Mouse (Mus musculus): Measurements from ENCODE around the gene Pwp2. TPM values are rescaled to one million over a fixed set of nuclear protein-coding genes. Genes with fewer than 3 reads are reported as not detected.

The Pwp2 gene
- polyA plus RNA-seq, 1 experiment from 2014 or later = 15.5 TPM

GRCm38 (mm10) chr10:78167333-78167732, 17.6 kb downstream of the Pwp2 start:
- peaks cover 23% of the 10 kb centered on the region; the same call in 1 of the 2 replicates for H3K36me3 ChIP-seq (ENCODE audit: control insufficient read depth, insufficient read depth, low read length)
- H3K4me2 ChIP-seq (ENCODE audit: low read depth, low read length) = no peak overlapping the region
- no peak overlapping the region for H3K27ac ChIP-seq (ENCODE audit: low read length)
- 91% methylated on average over 7 of the region's 7 CpGs for WGBS
- H3K4me1 ChIP-seq (ENCODE audit: control insufficient read depth, insufficient read depth, low read length) = peaks cover 7% of the 10 kb centered on the region
- ATAC-seq (ENCODE audit: insufficient read depth, low FRiP score) = no peak
- H3K9ac ChIP-seq (ENCODE audit: low read length) = no peak overlapping the region
- H3K9me3 ChIP-seq (replicated peaks; ENCODE audit: control insufficient read depth, low read length) = no peaks in the 10 kb centered on the region
- no peak overlapping the region for H3K4me3 ChIP-seq (replicated peaks; ENCODE audit: low read length)
- no peaks in the 10 kb centered on the region for H3K27me3 ChIP-seq (ENCODE audit: control insufficient read depth, insufficient read depth, low read length)

- Histone ChIP-seq H3K36me3 (ENCODE audit: control insufficient read depth, insufficient read depth, low read length) (peaks cover 12% of the 10 kb centered on the region; the same call in 1 of the 2 replicates), H3K27me3 (ENCODE audit: control insufficient read depth, insufficient read depth, low read length) (no peaks in the 10 kb centered on the region), H3K9ac (ENCODE audit: low read length) (no peak overlapping the region), H3K27ac (ENCODE audit: low read length) (no peak overlapping the region), H3K4me2 (ENCODE audit: low read depth, low read length) (no peak overlapping the region), H3K4me1 (ENCODE audit: control insufficient read depth, insufficient read depth, low read length) (peaks cover 7% of the 10 kb centered on the region), H3K9me3 (replicated peaks; ENCODE audit: control insufficient read depth, low read length) (no peaks in the 10 kb centered on the region), H3K4me3 (replicated peaks; ENCODE audit: low read length) (no peak overlapping the region)
- WGBS = 91% methylated on average over 21 of the region's 21 CpGs
- no peak for ATAC-seq (ENCODE audit: insufficient read depth, low FRiP score)
These were observed 19.5 kb downstream of the Pwp2 start for GRCm38 (mm10) chr10:78165256-78166005.

GRCm38 (mm10) chr10:78164786-78165185, 20.2 kb downstream of the Pwp2 start:
- Histone ChIP-seq H3K9ac (ENCODE audit: low read length) (no peak overlapping the region), H3K27me3 (ENCODE audit: control insufficient read depth, insufficient read depth, low read length) (no peaks in the 10 kb centered on the region), H3K4me3 (replicated peaks; ENCODE audit: low read length) (no peak overlapping the region), H3K4me2 (ENCODE audit: low read depth, low read length) (no peak overlapping the region), H3K9me3 (replicated peaks; ENCODE audit: control insufficient read depth, low read length) (no peaks in the 10 kb centered on the region), H3K27ac (ENCODE audit: low read length) (no peak overlapping the region), H3K4me1 (ENCODE audit: control insufficient read depth, insufficient read depth, low read length) (peaks cover 8% of the 10 kb centered on the region), H3K36me3 (ENCODE audit: control insufficient read depth, insufficient read depth, low read length) (peaks cover 12% of the 10 kb centered on the region; the same call in 1 of the 2 replicates)
- no peak for ATAC-seq (ENCODE audit: insufficient read depth, low FRiP score)
- WGBS = 89% methylated on average over 12 of the region's 12 CpGs

- ATAC-seq (ENCODE audit: insufficient read depth, low FRiP score) = no peak
- H3K27me3 ChIP-seq (ENCODE audit: control insufficient read depth, insufficient read depth, low read length) = no peaks in the 10 kb centered on the region
- H3K4me1 ChIP-seq (ENCODE audit: control insufficient read depth, insufficient read depth, low read length) = peaks cover 14% of the 10 kb centered on the region
- no peaks in the 10 kb centered on the region for H3K9me3 ChIP-seq (replicated peaks; ENCODE audit: control insufficient read depth, low read length)
- no peak overlapping the region for H3K4me3 ChIP-seq (replicated peaks; ENCODE audit: low read length)
- WGBS = 28% methylated on average over 4 of the region's 4 CpGs
- H3K4me2 ChIP-seq (ENCODE audit: low read depth, low read length) = no peak overlapping the region
- peaks cover 12% of the 10 kb centered on the region; the same call in 1 of the 2 replicates for H3K36me3 ChIP-seq (ENCODE audit: control insufficient read depth, insufficient read depth, low read length)
- no peak overlapping the region for H3K27ac ChIP-seq (ENCODE audit: low read length)
- no peak overlapping the region for H3K9ac ChIP-seq (ENCODE audit: low read length)
These were observed 21.0 kb downstream of the Pwp2 start for GRCm38 (mm10) chr10:78163923-78164322.

- Histone ChIP-seq H3K4me3 (replicated peaks; ENCODE audit: low read length) (no peak overlapping the region), H3K36me3 (ENCODE audit: control insufficient read depth, insufficient read depth, low read length) (peaks cover 12% of the 10 kb centered on the region; the same call in 1 of the 2 replicates), H3K4me1 (ENCODE audit: control insufficient read depth, insufficient read depth, low read length) (peaks cover 12% of the 10 kb centered on the region), H3K27ac (ENCODE audit: low read length) (peak overlapping the region; percentile 52; the same call in 1 of the 2 replicates), H3K27me3 (ENCODE audit: control insufficient read depth, insufficient read depth, low read length) (no peaks in the 10 kb centered on the region), H3K9ac (ENCODE audit: low read length) (no peak overlapping the region), H3K9me3 (replicated peaks; ENCODE audit: control insufficient read depth, low read length) (no peaks in the 10 kb centered on the region), H3K4me2 (ENCODE audit: low read depth, low read length) (no peak overlapping the region)
- no peak for ATAC-seq (ENCODE audit: insufficient read depth, low FRiP score)
- 92% methylated on average over 9 of the region's 9 CpGs for WGBS
These were observed 21.7 kb downstream of the Pwp2 start for GRCm38 (mm10) chr10:78163241-78163640.

- Histone ChIP-seq H3K27ac (ENCODE audit: low read length) (peak overlapping the region; percentile 52; the same call in 1 of the 2 replicates), H3K27me3 (ENCODE audit: control insufficient read depth, insufficient read depth, low read length) (no peaks in the 10 kb centered on the region), H3K4me1 (ENCODE audit: control insufficient read depth, insufficient read depth, low read length) (peaks cover 12% of the 10 kb centered on the region), H3K4me3 (replicated peaks; ENCODE audit: low read length) (no peak overlapping the region), H3K9me3 (replicated peaks; ENCODE audit: control insufficient read depth, low read length) (no peaks in the 10 kb centered on the region), H3K36me3 (ENCODE audit: control insufficient read depth, insufficient read depth, low read length) (peaks cover 12% of the 10 kb centered on the region; the same call in 1 of the 2 replicates), H3K9ac (ENCODE audit: low read length) (no peak overlapping the region), H3K4me2 (ENCODE audit: low read depth, low read length) (no peak overlapping the region)
- no peak for ATAC-seq (ENCODE audit: insufficient read depth, low FRiP score)
- 85% methylated on average over 12 of the region's 12 CpGs for WGBS
These were observed 22.3 kb downstream of the Pwp2 start for GRCm38 (mm10) chr10:78162646-78163045.

GRCm38 (mm10) chr10:78161096-78161495, 23.9 kb downstream of the Pwp2 start:
- Histone ChIP-seq H3K9me3 (replicated peaks; ENCODE audit: control insufficient read depth, low read length) (no peaks in the 10 kb centered on the region), H3K9ac (ENCODE audit: low read length) (no peak overlapping the region), H3K4me3 (replicated peaks; ENCODE audit: low read length) (no peak overlapping the region), H3K36me3 (ENCODE audit: control insufficient read depth, insufficient read depth, low read length) (peaks cover 12% of the 10 kb centered on the region; the same call in 1 of the 2 replicates), H3K27ac (ENCODE audit: low read length) (no peak overlapping the region), H3K4me2 (ENCODE audit: low read depth, low read length) (no peak overlapping the region), H3K27me3 (ENCODE audit: control insufficient read depth, insufficient read depth, low read length) (no peaks in the 10 kb centered on the region), H3K4me1 (ENCODE audit: control insufficient read depth, insufficient read depth, low read length) (peaks cover 12% of the 10 kb centered on the region)
- ATAC-seq (ENCODE audit: insufficient read depth, low FRiP score) = no peak
- 81% methylated on average over 8 of the region's 8 CpGs for WGBS

- Histone ChIP-seq H3K4me1 (ENCODE audit: control insufficient read depth, insufficient read depth, low read length) (peaks cover 12% of the 10 kb centered on the region), H3K9ac (ENCODE audit: low read length) (no peak overlapping the region), H3K4me2 (ENCODE audit: low read depth, low read length) (no peak overlapping the region), H3K9me3 (replicated peaks; ENCODE audit: control insufficient read depth, low read length) (no peaks in the 10 kb centered on the region), H3K36me3 (ENCODE audit: control insufficient read depth, insufficient read depth, low read length) (peaks cover 12% of the 10 kb centered on the region; the same call in 1 of the 2 replicates), H3K27me3 (ENCODE audit: control insufficient read depth, insufficient read depth, low read length) (no peaks in the 10 kb centered on the region), H3K27ac (ENCODE audit: low read length) (peak overlapping the region; percentile 23; the same call in 1 of the 2 replicates), H3K4me3 (replicated peaks; ENCODE audit: low read length) (no peak overlapping the region)
- WGBS = 79% methylated on average over 16 of the region's 16 CpGs
- ATAC-seq (ENCODE audit: insufficient read depth, low FRiP score) = no peak
These were observed 24.4 kb downstream of the Pwp2 start for GRCm38 (mm10) chr10:78160369-78161095.

- WGBS = 3% methylated on average over 7 of the region's 7 CpGs
- Histone ChIP-seq H3K27ac (ENCODE audit: low read length) (peak overlapping the region; percentile 47), H3K9ac (ENCODE audit: low read length) (peak overlapping the region; percentile 30), H3K4me2 (ENCODE audit: low read depth, low read length) (peak overlapping the region; percentile 36), H3K4me1 (ENCODE audit: control insufficient read depth, insufficient read depth, low read length) (peaks cover 12% of the 10 kb centered on the region), H3K27me3 (ENCODE audit: control insufficient read depth, insufficient read depth, low read length) (no peaks in the 10 kb centered on the region), H3K36me3 (ENCODE audit: control insufficient read depth, insufficient read depth, low read length) (peaks cover 12% of the 10 kb centered on the region; the same call in 1 of the 2 replicates), H3K4me3 (replicated peaks; ENCODE audit: low read length) (peak overlapping the region; percentile 3; the same call in 1 of the 2 replicates), H3K9me3 (replicated peaks; ENCODE audit: control insufficient read depth, low read length) (no peaks in the 10 kb centered on the region)
- peak; percentile 83; the same call in 1 of the 2 replicates for ATAC-seq (ENCODE audit: insufficient read depth, low FRiP score)
These were observed 25.0 kb downstream of the Pwp2 start for GRCm38 (mm10) chr10:78159906-78160305.

Measured in stomach, embryonic 16.5 days (tissue).